Mouse (Mus musculus): Measurements from ENCODE around the gene Tmem110. TPM values are rescaled to one million over a fixed set of nuclear protein-coding genes. Genes with fewer than 3 reads are reported as not detected.

The Tmem110 gene
- total and polyA plus RNA-seq, 2 experiments from 2014 or later: 12.8 to 14.6 TPM

DNA sequence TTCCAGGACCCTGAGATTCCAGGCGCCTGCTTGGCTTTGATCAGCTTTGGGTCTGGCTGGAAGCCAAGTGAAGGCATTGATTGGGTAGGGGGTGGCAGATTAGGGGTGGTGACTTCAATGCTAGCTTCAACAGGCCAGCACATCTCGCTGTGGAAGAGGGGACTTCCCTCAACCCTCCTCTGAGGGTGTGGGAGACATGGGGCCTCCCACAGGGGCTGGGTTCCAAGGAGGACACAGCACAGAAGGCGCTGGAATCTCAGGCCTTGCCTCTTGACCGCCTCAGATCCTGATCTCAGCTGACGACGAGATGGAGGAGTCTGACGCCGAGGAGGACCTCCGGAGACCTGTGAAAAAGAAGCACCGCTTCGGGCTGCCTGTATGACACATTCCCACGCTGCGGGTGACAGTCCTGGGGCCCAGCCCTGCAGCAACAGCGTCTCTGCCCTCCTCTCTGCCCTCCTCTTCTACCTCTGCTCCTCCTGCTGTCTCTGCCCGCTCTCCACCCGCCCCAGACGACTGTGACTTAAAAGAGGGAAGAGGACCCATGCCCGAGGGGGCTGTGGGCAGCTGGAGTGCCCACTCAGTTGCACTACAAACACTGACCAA, 48.8 kb downstream of the Tmem110 start:
- no peaks in the 10 kb centered on the region for H3K9me3 ChIP-seq (ENCODE audit: low read length)
- 79% methylated on average over 18 of the region's 18 CpGs for WGBS
- peaks cover 16% of the 10 kb centered on the region for H3K36me3 ChIP-seq (ENCODE audit: insufficient read depth, low read length)
- H3K9ac ChIP-seq (replicated peaks; ENCODE audit: low read length): no peak overlapping the region
- H3K4me2 ChIP-seq (ENCODE audit: low read depth, low read length): no peak overlapping the region
- no peak for TF ChIP-seq CTCF (IDR thresholded peaks at IDR 0.05; ENCODE audit: low read depth)
- DNase-seq (ENCODE audit: low spot score): no peak
- no peak overlapping the region for H3K4me3 ChIP-seq (ENCODE audit: low read length)
- H3K27ac ChIP-seq: no peak overlapping the region
- ATAC-seq: no peak
- no peaks in the 10 kb centered on the region for H3K4me1 ChIP-seq (ENCODE audit: insufficient read depth, low read length)
- H3K27me3 ChIP-seq (ENCODE audit: insufficient read depth, low read length): no peaks in the 10 kb centered on the region

DNA sequence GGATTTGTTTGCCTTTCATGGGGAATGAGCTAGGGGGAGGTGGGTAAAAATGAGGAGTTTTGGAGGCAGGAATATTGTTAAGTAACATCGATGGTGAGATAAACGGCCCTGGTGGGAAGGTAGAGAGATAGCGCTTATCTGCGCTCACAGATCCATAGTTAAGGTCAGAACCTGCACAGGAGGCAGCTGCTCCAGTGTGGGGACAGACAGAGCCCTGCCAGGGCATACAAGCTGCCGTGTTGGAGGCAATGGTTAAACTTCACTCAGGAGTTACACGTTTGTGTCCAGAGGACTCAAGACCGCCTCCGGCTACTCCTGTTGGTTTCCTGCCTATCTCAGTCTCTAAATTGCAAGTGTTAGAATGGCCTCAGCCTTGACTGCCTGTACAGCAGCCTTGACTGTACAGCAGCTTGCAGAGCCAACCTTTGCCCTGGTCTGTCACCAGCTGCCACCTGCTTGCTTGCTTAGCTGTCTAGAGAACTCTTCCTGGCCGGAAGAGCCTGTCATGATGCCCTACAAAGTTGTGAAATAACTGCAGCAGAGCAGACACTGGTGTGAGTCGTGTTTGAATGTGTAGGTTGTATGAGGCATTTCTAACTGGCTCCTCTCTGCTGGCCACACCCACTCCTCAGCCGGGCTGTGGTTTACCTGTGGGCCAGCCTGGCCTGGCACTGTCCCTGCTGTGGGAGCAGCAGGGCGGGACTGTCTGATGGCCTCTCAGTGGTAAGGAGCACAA, 49.9 kb downstream of the Tmem110 start:
- WGBS: 87% methylated on average over 12 of the region's 12 CpGs
- ATAC-seq: no peak
- H3K4me3 ChIP-seq (ENCODE audit: low read length): no peak overlapping the region
- no peak for DNase-seq (ENCODE audit: low spot score)
- no peak overlapping the region for H3K27ac ChIP-seq
- no peak for TF ChIP-seq CTCF (IDR thresholded peaks at IDR 0.05; ENCODE audit: low read depth)
- no peaks in the 10 kb centered on the region for H3K4me1 ChIP-seq (ENCODE audit: insufficient read depth, low read length)
- H3K9ac ChIP-seq (replicated peaks; ENCODE audit: low read length): no peak overlapping the region
- H3K4me2 ChIP-seq (ENCODE audit: low read depth, low read length): no peak overlapping the region
- H3K9me3 ChIP-seq (ENCODE audit: low read length): no peaks in the 10 kb centered on the region
- peaks cover 15% of the 10 kb centered on the region for H3K36me3 ChIP-seq (ENCODE audit: insufficient read depth, low read length)
- H3K27me3 ChIP-seq (ENCODE audit: insufficient read depth, low read length): no peaks in the 10 kb centered on the region

GRCm38 (mm10) chr14:30875955-30876354, 50.6 kb downstream of the Tmem110 start:
- TF ChIP-seq CTCF (IDR thresholded peaks at IDR 0.05; ENCODE audit: low read depth): no peak
- H3K36me3 ChIP-seq (ENCODE audit: insufficient read depth, low read length): peaks cover 15% of the 10 kb centered on the region
- no peak overlapping the region for H3K4me2 ChIP-seq (ENCODE audit: low read depth, low read length)
- no peaks in the 10 kb centered on the region for H3K27me3 ChIP-seq (ENCODE audit: insufficient read depth, low read length)
- no peak overlapping the region for H3K4me3 ChIP-seq (ENCODE audit: low read length)
- no peak overlapping the region for H3K27ac ChIP-seq
- DNase-seq (ENCODE audit: low spot score): no peak
- WGBS: 87% methylated on average over 9 of the region's 9 CpGs
- no peak for ATAC-seq
- no peaks in the 10 kb centered on the region for H3K4me1 ChIP-seq (ENCODE audit: insufficient read depth, low read length)
- H3K9me3 ChIP-seq (ENCODE audit: low read length): no peaks in the 10 kb centered on the region
- H3K9ac ChIP-seq (replicated peaks; ENCODE audit: low read length): no peak overlapping the region

DNA sequence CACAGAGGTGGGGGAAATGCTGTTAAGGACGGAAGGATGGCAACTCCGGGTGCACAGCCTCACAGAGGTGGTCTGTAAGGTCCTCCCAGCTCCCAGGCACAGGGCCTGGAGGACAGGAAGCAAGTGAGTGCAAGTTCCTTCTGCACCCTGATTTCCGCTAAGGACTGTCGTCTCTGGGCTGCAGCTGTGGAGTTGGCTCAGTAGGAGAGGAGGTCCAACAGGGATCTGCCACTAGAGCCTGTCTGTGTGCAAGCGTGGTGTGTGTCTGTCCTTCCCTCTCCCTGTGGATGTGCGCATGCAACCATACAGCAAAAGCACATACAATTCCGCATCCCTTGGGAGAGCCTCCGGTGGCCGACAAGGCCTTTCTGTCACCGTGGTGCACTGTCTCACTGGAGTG, 51.1 kb downstream of the Tmem110 start:
- no peak overlapping the region for H3K4me2 ChIP-seq (ENCODE audit: low read depth, low read length)

DNA sequence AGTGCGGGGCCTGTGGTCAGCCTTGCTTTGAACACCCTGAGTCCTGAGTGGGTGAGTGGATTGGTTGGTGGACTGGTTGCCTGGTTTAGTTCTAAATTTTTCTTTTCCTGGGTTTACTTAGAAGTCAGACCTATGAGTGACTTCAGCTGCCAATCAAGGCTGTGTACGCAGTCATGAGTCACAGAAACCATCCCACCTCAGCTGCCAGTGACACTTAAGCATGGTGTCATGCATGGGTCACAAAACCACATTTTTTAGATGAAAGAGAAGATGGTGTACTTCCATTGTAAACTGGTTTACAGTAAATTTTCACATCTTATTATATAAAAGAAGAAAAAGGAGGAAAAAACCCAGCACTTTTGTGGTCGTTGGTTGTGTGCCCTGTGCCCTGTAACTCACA, 52.4 kb downstream of the Tmem110 start:
- no peak overlapping the region for H3K4me2 ChIP-seq (ENCODE audit: low read depth, low read length)
- H3K27ac ChIP-seq: no peak overlapping the region
- DNase-seq (ENCODE audit: low spot score) (no peak), ATAC-seq (no peak)
- no peak for TF ChIP-seq CTCF (IDR thresholded peaks at IDR 0.05; ENCODE audit: low read depth)
- no peaks in the 10 kb centered on the region for H3K27me3 ChIP-seq (ENCODE audit: insufficient read depth, low read length)
- no peaks in the 10 kb centered on the region for H3K4me1 ChIP-seq (ENCODE audit: insufficient read depth, low read length)
- no peak overlapping the region for H3K9ac ChIP-seq (replicated peaks; ENCODE audit: low read length)
- peaks cover 11% of the 10 kb centered on the region for H3K36me3 ChIP-seq (ENCODE audit: insufficient read depth, low read length)
- no peaks in the 10 kb centered on the region for H3K9me3 ChIP-seq (ENCODE audit: low read length)
- 96% methylated on average over 3 of the region's 3 CpGs for WGBS
- H3K4me3 ChIP-seq (ENCODE audit: low read length): no peak overlapping the region

More for the DNA sequence above, 51.1 kb downstream of the Tmem110 start:
- H3K9me3 ChIP-seq (ENCODE audit: low read length): no peaks in the 10 kb centered on the region
- H3K27ac ChIP-seq: no peak overlapping the region
- no peak for TF ChIP-seq CTCF (IDR thresholded peaks at IDR 0.05; ENCODE audit: low read depth)
- H3K36me3 ChIP-seq (ENCODE audit: insufficient read depth, low read length): peaks cover 15% of the 10 kb centered on the region
- 92% methylated on average over 10 of the region's 10 CpGs for WGBS
- H3K27me3 ChIP-seq (ENCODE audit: insufficient read depth, low read length): no peaks in the 10 kb centered on the region
- DNase-seq (ENCODE audit: low spot score) (no peak), ATAC-seq (no peak)
- H3K4me3 ChIP-seq (ENCODE audit: low read length): no peak overlapping the region
- no peak overlapping the region for H3K9ac ChIP-seq (replicated peaks; ENCODE audit: low read length)
- H3K4me1 ChIP-seq (ENCODE audit: insufficient read depth, low read length): no peaks in the 10 kb centered on the region

DNA sequence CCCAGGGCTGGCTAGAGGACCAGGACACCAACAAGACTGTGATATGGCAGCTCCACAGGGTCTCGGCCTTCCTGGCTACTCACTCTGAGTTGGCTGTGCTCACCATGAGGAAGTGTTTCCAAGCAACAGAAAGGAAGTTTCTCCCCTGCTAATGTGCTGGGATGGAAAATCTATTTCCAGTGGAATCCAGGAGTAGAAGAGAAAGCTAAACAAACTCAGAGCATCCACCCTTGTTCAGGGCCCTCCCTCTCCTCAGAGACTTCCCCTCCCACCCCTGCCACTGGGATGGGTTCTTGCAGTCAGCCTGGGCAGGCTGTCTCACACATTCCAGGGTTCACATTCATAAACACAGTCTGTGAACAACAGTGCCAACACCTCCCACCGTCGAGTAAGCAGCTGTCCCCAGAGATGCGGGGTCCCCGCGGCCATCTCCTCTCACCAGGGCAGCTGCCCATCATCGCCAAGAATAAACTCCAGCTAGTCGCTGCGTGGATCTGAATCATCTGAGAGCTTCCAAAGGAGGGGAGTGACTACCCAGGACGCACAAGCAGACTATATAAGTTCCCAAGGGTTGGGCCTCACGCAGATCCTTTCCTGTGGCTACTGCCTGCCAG, 53.7 kb downstream of the Tmem110 start, which contains the start of gene Mustn1:
Gene Mustn1 (plus strand): TSS at position 243 of the 614 bp plus-strand sequence.
- Histone ChIP-seq H3K9ac (replicated peaks; ENCODE audit: low read length) (no peak within 1 kb of the TSS), H3K4me3 (ENCODE audit: low read length) (no peak within 1 kb of the TSS), H3K4me1 (ENCODE audit: insufficient read depth, low read length) (no peaks in the 10 kb centered on the region), H3K36me3 (ENCODE audit: insufficient read depth, low read length) (no peaks in the 10 kb centered on the region; the same call in 1 of the 2 replicates), H3K4me2 (ENCODE audit: low read depth, low read length) (no peak within 1 kb of the TSS), H3K9me3 (ENCODE audit: low read length) (no peaks in the 10 kb centered on the region), H3K27me3 (ENCODE audit: insufficient read depth, low read length) (no peaks in the 10 kb centered on the region), H3K27ac (peak within 1 kb of the TSS; percentile 22; the same call in 1 of the 2 replicates)
- TF ChIP-seq CTCF (IDR thresholded peaks at IDR 0.05; ENCODE audit: low read depth): no peak
- ATAC-seq: 0 out of 2 replicates have a peak, but pooled peaks have one; percentile 44
- DNase-seq (ENCODE audit: low spot score): peak; percentile 21
- WGBS: 40% methylated on average over 11 of the region's 11 CpGs

Measured in hindbrain, postnatal 0 days (tissue).